Mouse (Mus musculus): ENCODE results near the gene Gm156.
"Not testable (repeated sequence)": the region's sequence is repeated elsewhere in the genome, so short reads cannot be mapped to it uniquely, and the experiment has no call there.

Gene Gm156

GRCm38 (mm10) chr6:129784170-129784569 lies at the start of gene Gm156:
Gm156 (minus strand) TSS chr6:129784270.
- POLR2A ChIA-PET, CTCF ChIA-PET: not testable (repeated sequence)

GRCm38 (mm10) chr6:129825559-129825958 lies 41.5 kb upstream of the Gm156 start:
- POLR2A ChIA-PET = no interaction called here
- CTCF ChIA-PET = no interaction called here

- CTCF ChIA-PET = no interaction called here
These were observed 39.9 kb upstream of the Gm156 start for GRCm38 (mm10) chr6:129824004-129824403.

GRCm38 (mm10) chr6:129817731-129818130 lies 33.7 kb upstream of the Gm156 start:
- ChIA-PET CTCF (no interaction called here), POLR2A (no interaction called here)

More at GRCm38 (mm10) chr6:129824004-129824403, 39.9 kb upstream of the Gm156 start:
- POLR2A ChIA-PET = no interaction called here

GRCm38 (mm10) chr6:129747654-129748032 lies 36.4 kb downstream of the Gm156 start:
- CTCF ChIA-PET = no interaction called here
- POLR2A ChIA-PET = no interaction called here

- ChIA-PET POLR2A (no interaction called here), CTCF (no interaction called here)
These were observed 36.9 kb downstream of the Gm156 start for GRCm38 (mm10) chr6:129747016-129747653.

- POLR2A ChIA-PET = no interaction called here
- CTCF ChIA-PET = no interaction called here
These were observed 37.9 kb downstream of the Gm156 start for GRCm38 (mm10) chr6:129746151-129746550.

- CTCF ChIA-PET = no interaction called here
- POLR2A ChIA-PET = no interaction called here
These were observed 43.9 kb downstream of the Gm156 start, which contains the start of gene Klri2 for GRCm38 (mm10) chr6:129740069-129740721. Klri2 (minus strand) TSS chr6:129740484.

- CTCF ChIA-PET = no interaction called here
- POLR2A ChIA-PET = no interaction called here
These were observed 47.7 kb downstream of the Gm156 start for GRCm38 (mm10) chr6:129736414-129736813.

- CTCF ChIA-PET = no interaction called here
- POLR2A ChIA-PET = no interaction called here
These were observed 56.8 kb downstream of the Gm156 start for GRCm38 (mm10) chr6:129727237-129727636.

GRCm38 (mm10) chr6:129721390-129721789 lies 62.7 kb downstream of the Gm156 start:
- ChIA-PET POLR2A (no interaction called here), CTCF (no interaction called here)

- ChIA-PET POLR2A (no interaction called here), CTCF (no interaction called here)
These were observed 63.6 kb downstream of the Gm156 start for GRCm38 (mm10) chr6:129720487-129720886.

- ChIA-PET POLR2A (no interaction called here), CTCF (no interaction called here)
These were observed 67.0 kb downstream of the Gm156 start, which contains the start of gene Klri1 for GRCm38 (mm10) chr6:129717032-129717431. Klri1 (minus strand) TSS chr6:129717132.
